Mouse (Mus musculus) kidney, adult 2 months (tissue): ENCODE results near the gene Rpl13a. TPM values are rescaled to one million over a fixed set of nuclear protein-coding genes. Genes with fewer than 3 reads are reported as not detected.

Experiments
- DNase-seq: peaks from one replicate; pipeline ENCODE4 v3.0.0; 2021
- H3K27ac ChIP-seq: fragments of 200-500 bp; 2 replicates; pipeline ENCODE4 v1.5.1; 2012; ENCODE audit warnings: low read depth, low read length, control low read depth, inconsistent platforms; ENCODE audit not compliant: insufficient read depth
- H3K27me3 ChIP-seq: fragments of 200-500 bp; replicated peaks from 2 replicates; pipeline ENCODE4 v1.6.1; 2012; ENCODE audit warnings: mild to moderate bottlenecking, moderate library complexity, low read length, inconsistent platforms; ENCODE audit not compliant: control insufficient read depth, insufficient read depth
- H3K36me3 ChIP-seq: fragments of 200-500 bp; 2 replicates; pipeline ENCODE4 v1.6.1; 2012; ENCODE audit warnings: mild to moderate bottlenecking, moderate library complexity, low read length, inconsistent platforms; ENCODE audit not compliant: control insufficient read depth, insufficient read depth
- H3K4me1 ChIP-seq: fragments of 200-500 bp; 2 replicates; pipeline ENCODE4 v1.6.1; 2011; ENCODE audit warnings: low read length; ENCODE audit not compliant: control insufficient read depth, insufficient read depth
- H3K4me3 ChIP-seq: fragments of 200-500 bp; 2 replicates; pipeline ENCODE4 v1.5.1; 2011; ENCODE audit warnings: mild to moderate bottlenecking, low read depth, low read length, control low read depth; ENCODE audit not compliant: insufficient read depth
- CTCF ChIP-seq: fragments of 200-500 bp; conservative IDR thresholded peaks from 2 replicates; pipeline ENCODE4 v1.5.1; 2011; ENCODE audit warnings: low read depth, mild to moderate bottlenecking, control low read depth, low read length, moderate library complexity, mixed read lengths; ENCODE audit not compliant: insufficient read depth, insufficient read length
- POLR2A ChIP-seq: fragments of 200-500 bp; IDR thresholded peaks from one replicate; pipeline ENCODE4 v1.6.1; 2011; ENCODE audit warnings: low read depth, low read length, control low read depth
- WGBS: fragments of 180-500 bp; shearing (Covaris S2); methylation state at CpG from one replicate; pipeline ENCODE4 v1.1.7; 2018; 5-methylcytosine and 5-hydroxymethylcytosine counted together
- polyA plus RNA-seq: library from polyadenylated mRNA; depleted of rRNA; stranded (reverse); fragments of >200 nt; gene quantifications from 2 replicates; pipeline ENCODE4 v1.2.3, GENCODE M21; 2012

The Rpl13a gene
- polyA plus RNA-seq, 1 experiment, result 1,360 TPM

GRCm38 (mm10) chr7:45088597-45088996 is 40.0 kb downstream of the Rpl13a start:
- no peaks in the 10 kb centered on the region for H3K4me1 ChIP-seq
- no peaks in the 10 kb centered on the region for H3K27me3 ChIP-seq
- 95% methylated on average over 17 of the region's 17 CpGs for WGBS
- no peak overlapping the region for H3K4me3 ChIP-seq
- H3K36me3 ChIP-seq, result no peaks in the 10 kb centered on the region
- DNase-seq, result no peak
- no peak overlapping the region for H3K27ac ChIP-seq
- TF ChIP-seq CTCF (no peak), POLR2A (no peak)

GRCm38 (mm10) chr7:45086084-45086483 is 42.5 kb downstream of the Rpl13a start:
- no peak for DNase-seq
- Histone ChIP-seq H3K27me3 (no peaks in the 10 kb centered on the region), H3K4me3 (no peak overlapping the region), H3K27ac (no peak overlapping the region), H3K4me1 (no peaks in the 10 kb centered on the region; the same call in 1 of the 2 replicates), H3K36me3 (no peaks in the 10 kb centered on the region)
- no peak for TF ChIP-seq POLR2A
- peak; percentile 22; the same call in 1 of the 2 replicates for TF ChIP-seq CTCF
- 80% methylated on average over 4 of the region's 4 CpGs for WGBS

GRCm38 (mm10) chr7:45083300-45083890 is 45.2 kb downstream of the Rpl13a start:
- no peak overlapping the region for H3K4me3 ChIP-seq
- DNase-seq, result no peak
- H3K36me3 ChIP-seq, result no peaks in the 10 kb centered on the region
- no peaks in the 10 kb centered on the region; the same call in 1 of the 2 replicates for H3K4me1 ChIP-seq
- 83% methylated on average over 22 of the region's 22 CpGs for WGBS
- no peaks in the 10 kb centered on the region for H3K27me3 ChIP-seq
- no peak for TF ChIP-seq CTCF
- no peak for TF ChIP-seq POLR2A
- no peak overlapping the region for H3K27ac ChIP-seq

GRCm38 (mm10) chr7:45082401-45083299 is 45.9 kb downstream of the Rpl13a start:
- H3K4me3 ChIP-seq, result no peak overlapping the region
- H3K27me3 ChIP-seq, result no peaks in the 10 kb centered on the region
- peak overlapping the region; percentile 17 for H3K27ac ChIP-seq
- TF ChIP-seq POLR2A, result no peak
- TF ChIP-seq CTCF, result no peak
- no peaks in the 10 kb centered on the region; the same call in 1 of the 2 replicates for H3K4me1 ChIP-seq
- DNase-seq, result peak; percentile 64
- no peaks in the 10 kb centered on the region for H3K36me3 ChIP-seq
- 58% methylated on average over 25 of the region's 25 CpGs for WGBS

- WGBS, result 66% methylated on average over 5 of the region's 5 CpGs
Observed at GRCm38 (mm10) chr7:45081016-45081415, 47.5 kb downstream of the Rpl13a start.

GRCm38 (mm10) chr7:45079856-45080255 is 48.7 kb downstream of the Rpl13a start:
- Histone ChIP-seq H3K4me3 (no peak overlapping the region), H3K27ac (no peak overlapping the region), H3K4me1 (no peaks in the 10 kb centered on the region; the same call in 1 of the 2 replicates), H3K27me3 (no peaks in the 10 kb centered on the region), H3K36me3 (no peaks in the 10 kb centered on the region)
- peak; percentile 93 for DNase-seq
- TF ChIP-seq POLR2A, result no peak
- TF ChIP-seq CTCF, result peak; percentile 96
- 1% methylated on average over 10 of the region's 10 CpGs for WGBS

More at GRCm38 (mm10) chr7:45081016-45081415, 47.5 kb downstream of the Rpl13a start:
- H3K4me3 ChIP-seq, result no peak overlapping the region
- no peaks in the 10 kb centered on the region for H3K27me3 ChIP-seq
- no peaks in the 10 kb centered on the region for H3K36me3 ChIP-seq
- TF ChIP-seq CTCF, result no peak
- TF ChIP-seq POLR2A, result no peak
- H3K4me1 ChIP-seq, result no peaks in the 10 kb centered on the region; the same call in 1 of the 2 replicates
- no peak overlapping the region for H3K27ac ChIP-seq
- no peak for DNase-seq

GRCm38 (mm10) chr7:45078513-45078912 is 50.0 kb downstream of the Rpl13a start:
- Histone ChIP-seq H3K27ac (no peak overlapping the region), H3K4me1 (no peaks in the 10 kb centered on the region; the same call in 1 of the 2 replicates), H3K27me3 (no peaks in the 10 kb centered on the region), H3K36me3 (no peaks in the 10 kb centered on the region), H3K4me3 (no peak overlapping the region)
- 35% methylated on average over 9 of the region's 9 CpGs for WGBS
- no peak for TF ChIP-seq POLR2A
- peak; percentile 87 for TF ChIP-seq CTCF
- peak; percentile 79 for DNase-seq
